Mouse (Mus musculus): ENCODE data around the gene Tbc1d7. TPM values are rescaled to one million over a fixed set of nuclear protein-coding genes. Genes with fewer than 3 reads are reported as not detected.
A peak's percentile ranks its signal among the peaks of the same experiment; 100 is the strongest.

The Tbc1d7 gene
- polyA plus RNA-seq, 1 experiment from 2014 or later, result 27.5 TPM

GRCm38 (mm10) chr13:43177317-43177716 is 6.0 kb upstream of the Tbc1d7 start:
- Histone ChIP-seq H3K4me3 (ENCODE audit: low read depth, low read length) (no peak overlapping the region), H3K4me2 (replicated peaks; ENCODE audit: low read depth, low read length) (no peak overlapping the region), H3K36me3 (ENCODE audit: insufficient read depth, low read length) (no peaks in the 10 kb centered on the region), H3K27me3 (replicated peaks; ENCODE audit: insufficient read depth, low read length) (no peaks in the 10 kb centered on the region), H3K27ac (ENCODE audit: low read length) (no peak overlapping the region), H3K9ac (replicated peaks; ENCODE audit: low read depth) (no peak overlapping the region), H3K9me3 (ENCODE audit: low read length) (no peaks in the 10 kb centered on the region), H3K4me1 (ENCODE audit: insufficient read depth, low read depth, low read length) (no peaks in the 10 kb centered on the region)
- ATAC-seq (no peak), DNase-seq (ENCODE audit: low spot score) (no peak)
- no peak for TF ChIP-seq EP300 (IDR thresholded peaks at IDR 0.05)
- no peak for TF ChIP-seq CTCF (IDR thresholded peaks at IDR 0.05)
- 68% methylated on average over 7 of the region's 7 CpGs for WGBS

GRCm38 (mm10) chr13:43176676-43177075 is 5.4 kb upstream of the Tbc1d7 start:
- no peak for DNase-seq (ENCODE audit: low spot score)
- 93% methylated on average over 3 of the region's 3 CpGs for WGBS
- H3K4me2 ChIP-seq (replicated peaks; ENCODE audit: low read depth, low read length), result no peak overlapping the region

GRCm38 (mm10) chr13:43173262-43173661 is 2.0 kb upstream of the Tbc1d7 start:
- Histone ChIP-seq H3K9me3 (ENCODE audit: low read length) (no peaks in the 10 kb centered on the region), H3K4me1 (ENCODE audit: insufficient read depth, low read depth, low read length) (0 out of 2 replicates have a peak, but pooled peaks cover 3% of the 10 kb centered on the region), H3K4me3 (ENCODE audit: low read depth, low read length) (no peak overlapping the region), H3K27me3 (replicated peaks; ENCODE audit: insufficient read depth, low read length) (no peaks in the 10 kb centered on the region), H3K4me2 (replicated peaks; ENCODE audit: low read depth, low read length) (no peak overlapping the region), H3K36me3 (ENCODE audit: insufficient read depth, low read length) (no peaks in the 10 kb centered on the region), H3K27ac (ENCODE audit: low read length) (no peak overlapping the region), H3K9ac (replicated peaks; ENCODE audit: low read depth) (no peak overlapping the region)
- TF ChIP-seq CTCF (IDR thresholded peaks at IDR 0.05) (peak; percentile 91), EP300 (IDR thresholded peaks at IDR 0.05) (no peak)
- ATAC-seq, result no peak
- DNase-seq (ENCODE audit: low spot score), result peak; percentile 70
- whole genome bisulfite sequencing, result 12% methylated on average over 9 of the region's 9 CpGs

More at GRCm38 (mm10) chr13:43176676-43177075, 5.4 kb upstream of the Tbc1d7 start:
- Histone ChIP-seq H3K27ac (ENCODE audit: low read length) (no peak overlapping the region), H3K4me1 (ENCODE audit: insufficient read depth, low read depth, low read length) (0 out of 2 replicates have a peak, but pooled peaks cover 2% of the 10 kb centered on the region), H3K4me3 (ENCODE audit: low read depth, low read length) (no peak overlapping the region), H3K27me3 (replicated peaks; ENCODE audit: insufficient read depth, low read length) (no peaks in the 10 kb centered on the region), H3K9ac (replicated peaks; ENCODE audit: low read depth) (no peak overlapping the region), H3K9me3 (ENCODE audit: low read length) (no peaks in the 10 kb centered on the region), H3K36me3 (ENCODE audit: insufficient read depth, low read length) (no peaks in the 10 kb centered on the region)
- ATAC-seq, result no peak
- TF ChIP-seq CTCF (IDR thresholded peaks at IDR 0.05) (no peak), EP300 (IDR thresholded peaks at IDR 0.05) (no peak)

- Histone ChIP-seq H3K4me3 (ENCODE audit: low read depth, low read length) (peak overlapping the region; percentile 63; the same call in 1 of the 2 replicates), H3K4me2 (replicated peaks; ENCODE audit: low read depth, low read length) (peak overlapping the region; percentile 72), H3K27ac (ENCODE audit: low read length) (no peak overlapping the region), H3K27me3 (replicated peaks; ENCODE audit: insufficient read depth, low read length) (no peaks in the 10 kb centered on the region), H3K9ac (replicated peaks; ENCODE audit: low read depth) (no peak overlapping the region), H3K36me3 (ENCODE audit: insufficient read depth, low read length) (no peaks in the 10 kb centered on the region), H3K9me3 (ENCODE audit: low read length) (no peaks in the 10 kb centered on the region), H3K4me1 (ENCODE audit: insufficient read depth, low read depth, low read length) (0 out of 2 replicates have a peak, but pooled peaks cover 3% of the 10 kb centered on the region)
- TF ChIP-seq EP300 (IDR thresholded peaks at IDR 0.05), result no peak
- TF ChIP-seq CTCF (IDR thresholded peaks at IDR 0.05), result peak; percentile 62
- ATAC-seq (no peak), DNase-seq (ENCODE audit: low spot score) (peak; percentile 54)
- 33% methylated on average over 14 of the region's 14 CpGs for WGBS
These were observed 874 bp upstream of the Tbc1d7 start for GRCm38 (mm10) chr13:43172036-43172713.

GRCm38 (mm10) chr13:43167721-43168120 is 3.6 kb downstream of the Tbc1d7 start:
- Histone ChIP-seq H3K27ac (ENCODE audit: low read length) (no peak overlapping the region), H3K9me3 (ENCODE audit: low read length) (no peaks in the 10 kb centered on the region), H3K36me3 (ENCODE audit: insufficient read depth, low read length) (no peaks in the 10 kb centered on the region; the same call in 1 of the 2 replicates), H3K27me3 (replicated peaks; ENCODE audit: insufficient read depth, low read length) (no peaks in the 10 kb centered on the region), H3K4me2 (replicated peaks; ENCODE audit: low read depth, low read length) (no peak overlapping the region), H3K9ac (replicated peaks; ENCODE audit: low read depth) (no peak overlapping the region), H3K4me1 (ENCODE audit: insufficient read depth, low read depth, low read length) (0 out of 2 replicates have a peak, but pooled peaks cover 3% of the 10 kb centered on the region), H3K4me3 (ENCODE audit: low read depth, low read length) (no peak overlapping the region)
- ATAC-seq (no peak), DNase-seq (ENCODE audit: low spot score) (no peak)
- 81% methylated on average over 9 of the region's 9 CpGs for WGBS
- TF ChIP-seq CTCF (IDR thresholded peaks at IDR 0.05) (no peak), EP300 (IDR thresholded peaks at IDR 0.05) (no peak)

GRCm38 (mm10) chr13:43159429-43159828 is 11.9 kb downstream of the Tbc1d7 start:
- no peak overlapping the region for H3K4me3 ChIP-seq (ENCODE audit: low read depth, low read length)
- peak; percentile 59 for DNase-seq (ENCODE audit: low spot score)
- no peaks in the 10 kb centered on the region; the same call in 1 of the 2 replicates for H3K36me3 ChIP-seq (ENCODE audit: insufficient read depth, low read length)
- H3K27me3 ChIP-seq (replicated peaks; ENCODE audit: insufficient read depth, low read length), result no peaks in the 10 kb centered on the region
- WGBS, result 47% methylated on average over 3 of the region's 3 CpGs
- no peak overlapping the region for H3K9ac ChIP-seq (replicated peaks; ENCODE audit: low read depth)
- no peak overlapping the region for H3K4me2 ChIP-seq (replicated peaks; ENCODE audit: low read depth, low read length)
- H3K9me3 ChIP-seq (ENCODE audit: low read length), result no peaks in the 10 kb centered on the region
- ATAC-seq, result peak; percentile 81
- TF ChIP-seq CTCF (IDR thresholded peaks at IDR 0.05), result no peak
- H3K27ac ChIP-seq (ENCODE audit: low read length), result no peak overlapping the region
- no peaks in the 10 kb centered on the region for H3K4me1 ChIP-seq (ENCODE audit: insufficient read depth, low read depth, low read length)

All from lung, postnatal 0 days (tissue).